Mouse (Mus musculus): ENCODE measurements at regions not wholly inside any gene's neighbourhood (a gene's known extent, or its start where the extent isn't known, plus 50 kb on each side); places are given as distances from the start of the nearest gene placed in this dataset.

GRCm38 (mm10) chr12:98342158-98342557, 73.7 kb downstream of the Gpr65 start:
- TF ChIP-seq SMC3 (IDR thresholded peaks at IDR 0.05; ENCODE audit: low read depth, low read length) (peak; percentile 59), RAD21 (IDR thresholded peaks at IDR 0.05; ENCODE audit: low read depth, low read length) (peak; percentile 33), CTCF (conservative IDR thresholded peaks at IDR 0.05 in 1 of 2, IDR thresholded peaks at IDR 0.05 in 1 of 2; ENCODE audit: low read depth in 2 of 2, low read length in 2 of 2) (peak; percentile 69 to 76), CHD2 (IDR thresholded peaks at IDR 0.05; ENCODE audit: low read length) (no peak), E2F4 (IDR thresholded peaks at IDR 0.05; ENCODE audit: insufficient replicate concordance, low read depth, low read length) (no peak)
- Histone ChIP-seq H3K79me2 (replicated peaks; ENCODE audit: control insufficient read depth, extremely low read depth, insufficient read depth, poor library complexity, severe bottlenecking) (no peaks in the 10 kb centered on the region), H3K9ac (ENCODE audit: insufficient read depth, low read depth) (no peak overlapping the region), H3K36me3 (replicated peaks in 1 of 2; ENCODE audit: control insufficient read depth in 1 of 2, insufficient read depth in 1 of 2, low read length in 1 of 2) (no peaks in the 10 kb centered on the region), H3K9me3 (replicated peaks; ENCODE audit: low read length) (no peaks in the 10 kb centered on the region), H3K27me3 (replicated peaks) (no peaks in the 10 kb centered on the region), H3K4me1 (ENCODE audit: control insufficient read depth in 1 of 2, insufficient read depth in 2 of 2) (peaks cover 2 to 28% of the 10 kb centered on the region in 2 experiments; a peak in 3 of 4 replicates), H3K4me3 (replicated peaks in 1 of 3; ENCODE audit: low read depth in 2 of 3, low read length in 2 of 3, poor library complexity in 1 of 3) (no peak overlapping the region), H3K4me2 (ENCODE audit: insufficient read depth, low read depth, poor library complexity, severe bottlenecking) (no peak overlapping the region), H3K27ac (ENCODE audit: insufficient read depth, low read depth) (no peak overlapping the region)
- dilution Hi-C loops (cut with MboI; ENCODE audit: extremely low pct_ligation_motif_present, extremely low pct_unique_long_range_greater_than_20kb, low sequenced_read_pairs) (no loop called here), in situ Hi-C loops (cut with MboI; ENCODE audit: low pct_ligation_motif_present, low pct_unique_long_range_greater_than_20kb, low sequenced_read_pairs) (no loop called here)
- DNase-seq (ENCODE audit: extremely low read depth) = peak; percentile 47

- Histone ChIP-seq H3K4me2 (ENCODE audit: insufficient read depth, low read depth, poor library complexity, severe bottlenecking) (peak overlapping the region; percentile 67; the same call in 1 of the 2 replicates), H3K27me3 (replicated peaks) (no peaks in the 10 kb centered on the region), H3K36me3 (replicated peaks in 1 of 2; ENCODE audit: control insufficient read depth in 1 of 2, insufficient read depth in 1 of 2, low read length in 1 of 2) (no peaks in the 10 kb centered on the region), H3K4me3 (replicated peaks in 1 of 3; ENCODE audit: low read depth in 2 of 3, low read length in 2 of 3, poor library complexity in 1 of 3) (no peak overlapping the region), H3K4me1 (ENCODE audit: control insufficient read depth in 1 of 2, insufficient read depth in 2 of 2) (peaks cover 5 to 35% of the 10 kb centered on the region in 2 experiments), H3K79me2 (replicated peaks; ENCODE audit: control insufficient read depth, extremely low read depth, insufficient read depth, poor library complexity, severe bottlenecking) (no peaks in the 10 kb centered on the region), H3K27ac (ENCODE audit: insufficient read depth, low read depth) (no peak overlapping the region), H3K9me3 (replicated peaks; ENCODE audit: low read length) (no peaks in the 10 kb centered on the region), H3K9ac (ENCODE audit: insufficient read depth, low read depth) (no peak overlapping the region)
- dilution Hi-C loops (cut with MboI; ENCODE audit: extremely low pct_ligation_motif_present, extremely low pct_unique_long_range_greater_than_20kb, low sequenced_read_pairs) (no loop called here), in situ Hi-C loops (cut with MboI; ENCODE audit: low pct_ligation_motif_present, low pct_unique_long_range_greater_than_20kb, low sequenced_read_pairs) (no loop called here)
- TF ChIP-seq USF2 (conservative IDR thresholded peaks at IDR 0.05; ENCODE audit: low read depth, low read length) (no peak), SMC3 (IDR thresholded peaks at IDR 0.05; ENCODE audit: low read depth, low read length) (no peak)
- DNase-seq (ENCODE audit: extremely low read depth) = no peak
These were observed 75.2 kb downstream of the Gpr65 start for GRCm38 (mm10) chr12:98343653-98344052.

GRCm38 (mm10) chr12:98347056-98347455, 78.6 kb downstream of the Gpr65 start:
- in situ Hi-C loops (cut with MboI; ENCODE audit: low pct_ligation_motif_present, low pct_unique_long_range_greater_than_20kb, low sequenced_read_pairs) (no loop called here), dilution Hi-C loops (cut with MboI; ENCODE audit: extremely low pct_ligation_motif_present, extremely low pct_unique_long_range_greater_than_20kb, low sequenced_read_pairs) (no loop called here)
- Histone ChIP-seq H3K4me1 (ENCODE audit: control insufficient read depth in 1 of 2, insufficient read depth in 2 of 2) (peaks cover 5 to 30% of the 10 kb centered on the region in 2 experiments), H3K4me2 (ENCODE audit: insufficient read depth, low read depth, poor library complexity, severe bottlenecking) (no peak overlapping the region), H3K27me3 (replicated peaks) (no peaks in the 10 kb centered on the region), H3K27ac (ENCODE audit: insufficient read depth, low read depth) (no peak overlapping the region), H3K36me3 (replicated peaks in 1 of 2; ENCODE audit: control insufficient read depth in 1 of 2, insufficient read depth in 1 of 2, low read length in 1 of 2) (no peaks in the 10 kb centered on the region), H3K9me3 (replicated peaks; ENCODE audit: low read length) (no peaks in the 10 kb centered on the region), H3K9ac (ENCODE audit: insufficient read depth, low read depth) (no peak overlapping the region), H3K4me3 (replicated peaks in 1 of 3; ENCODE audit: low read depth in 2 of 3, low read length in 2 of 3, poor library complexity in 1 of 3) (no peak overlapping the region), H3K79me2 (replicated peaks; ENCODE audit: control insufficient read depth, extremely low read depth, insufficient read depth, poor library complexity, severe bottlenecking) (no peaks in the 10 kb centered on the region)
- TF ChIP-seq ZNF384 (IDR thresholded peaks at IDR 0.05; ENCODE audit: low read depth, low read length) (no peak), ZMIZ1 (IDR thresholded peaks at IDR 0.05; ENCODE audit: low read depth, low read length) (no peak), MYC (IDR thresholded peaks at IDR 0.05; ENCODE audit: low read depth, low read length) (no peak), UBTF (IDR thresholded peaks at IDR 0.05; ENCODE audit: low read depth, low read length) (no peak), TBP (conservative IDR thresholded peaks at IDR 0.05; ENCODE audit: low read depth, low read length) (no peak), MAZ (IDR thresholded peaks at IDR 0.05; ENCODE audit: low read depth, low read length) (no peak), NELFE (IDR thresholded peaks at IDR 0.05; ENCODE audit: low read depth, low read length) (no peak), JUN (IDR thresholded peaks at IDR 0.05; ENCODE audit: insufficient read depth, low read depth, low read length) (no peak), NRF1 (IDR thresholded peaks at IDR 0.05; ENCODE audit: low read depth, low read length) (no peak), JUND (conservative IDR thresholded peaks at IDR 0.05; ENCODE audit: low read depth, low read length) (no peak), ETS1 (conservative IDR thresholded peaks at IDR 0.05; ENCODE audit: low read depth, low read length) (no peak), MAFK (IDR thresholded peaks at IDR 0.05; ENCODE audit: insufficient replicate concordance, low read length) (no peak), E2F4 (IDR thresholded peaks at IDR 0.05; ENCODE audit: insufficient replicate concordance, low read depth, low read length) (no peak), HCFC1 (IDR thresholded peaks at IDR 0.05; ENCODE audit: low read depth, low read length) (no peak), ZKSCAN1 (IDR thresholded peaks at IDR 0.05; ENCODE audit: borderline replicate concordance, low read depth, low read length) (no peak), CTCF (conservative IDR thresholded peaks at IDR 0.05 in 1 of 2, IDR thresholded peaks at IDR 0.05 in 1 of 2; ENCODE audit: low read depth in 2 of 2, low read length in 2 of 2) (no peak), RCOR1 (conservative IDR thresholded peaks at IDR 0.05; ENCODE audit: low read depth, low read length) (no peak), GABPA (IDR thresholded peaks at IDR 0.05; ENCODE audit: insufficient replicate concordance, low read depth, low read length) (no peak), PAX5 (IDR thresholded peaks at IDR 0.05; ENCODE audit: low read length) (no peak), IRF4 (IDR thresholded peaks at IDR 0.05; ENCODE audit: low read depth, low read length) (no peak)
- DNase-seq (ENCODE audit: extremely low read depth) = no peak
